In genomic region chr10:117823321-117823720, GRCm38 (mm10) we compare ENCODE assay signal across 26 mouse cellular contexts.
"Had no signal": no experiment of that assay in that cellular context is flagged by ENCODE, and none has a peak within 500 bp of the region (broad histone marks: within the 10 kb centered on the region; RNA-seq: fewer than 3 reads in every experiment).

No protein-coding gene starts in this region.

- H3K4me3 ChIP-seq: limb, embryonic 10.5 days; limb, embryonic 12.5 days; limb, embryonic 13.5 days; limb, embryonic 15.5 days; liver, embryonic 12.5 days; liver, embryonic 13.5 days; liver, embryonic 15.5 days; lung, embryonic 15.5 days; midbrain, embryonic 10.5 days; midbrain, embryonic 12.5 days; midbrain, embryonic 13.5 days; midbrain, embryonic 15.5 days; myocyte; neural tube, embryonic 12.5 days had no signal

- H3K9me3 ChIP-seq: limb, embryonic 10.5 days; limb, embryonic 12.5 days; limb, embryonic 13.5 days; limb, embryonic 15.5 days; liver, embryonic 12.5 days; liver, embryonic 13.5 days; liver, embryonic 15.5 days; lung, embryonic 15.5 days; midbrain, embryonic 10.5 days; midbrain, embryonic 12.5 days; midbrain, embryonic 13.5 days; midbrain, embryonic 15.5 days; neural tube, embryonic 12.5 days had no signal

- H3K4me1 ChIP-seq: limb, embryonic 10.5 days; midbrain, embryonic 10.5 days; midbrain, embryonic 12.5 days; neural tube, embryonic 12.5 days had no signal

- DNase-seq: left cerebral cortex, postnatal 4 days; liver; liver, embryonic 13.5 days; liver, postnatal 0 days; lung, adult 18-20 months; lung, adult 2 months; lung, embryonic 14.5 days; lung, postnatal 10 days; lung, postnatal 14 days; lung, postnatal 36 days; lung, postnatal 4 days; midbrain, embryonic 14.5 days had no signal

- ATAC-seq: liver, embryonic 12.5 days; liver, postnatal 0 days; midbrain, embryonic 13.5 days; midbrain, embryonic 15.5 days; midbrain, embryonic 16.5 days had no signal

- H3K27me3 ChIP-seq: limb, embryonic 12.5 days; limb, embryonic 13.5 days; limb, embryonic 15.5 days; liver, embryonic 12.5 days; liver, embryonic 13.5 days; liver, embryonic 15.5 days; lung, embryonic 15.5 days; midbrain, embryonic 12.5 days; midbrain, embryonic 13.5 days; midbrain, embryonic 15.5 days; neural tube, embryonic 12.5 days had no signal
